In the genomic region with DNA sequence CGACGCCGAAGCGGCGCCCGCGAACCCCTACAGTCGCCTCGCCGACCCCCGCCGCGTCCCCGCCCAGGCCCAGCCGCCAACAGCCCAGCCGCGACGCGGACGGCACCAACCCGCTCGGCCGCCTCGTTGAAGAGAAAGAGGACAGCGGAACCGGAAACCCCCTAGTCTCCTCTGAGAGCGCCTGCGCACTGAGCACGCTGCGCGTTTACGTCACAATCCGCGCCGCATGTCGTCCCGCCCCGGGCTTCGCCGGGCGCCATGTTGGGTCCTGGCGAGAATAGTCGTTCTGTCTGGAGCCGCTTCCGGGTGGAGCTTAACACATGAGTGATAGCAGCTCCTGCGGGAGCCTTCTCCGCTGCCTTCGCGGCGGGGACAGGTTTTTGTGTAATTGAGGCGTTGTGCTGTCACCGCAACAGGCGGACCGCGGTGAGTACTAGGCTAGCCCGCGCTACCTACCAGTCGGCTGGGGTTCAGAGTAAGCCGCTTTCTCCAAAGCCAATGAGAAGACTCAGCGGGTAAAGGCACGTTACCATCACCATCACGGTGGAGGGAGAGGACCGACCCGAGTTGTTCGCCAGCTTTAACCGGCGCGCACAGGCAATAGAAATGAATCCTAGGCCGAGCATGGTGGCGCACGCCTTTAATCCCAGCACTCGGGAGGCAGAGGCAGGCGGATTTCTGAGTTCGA, we compare ENCODE assay signal across 8 mouse cellular contexts. TPM values are rescaled to one million over a fixed set of nuclear protein-coding genes. Genes with fewer than 3 reads are reported as not detected.
DNase-seq lines count a peak whose midpoint lies in the region; ATAC-seq and TF ChIP-seq lines count a peak whose summit lies in the region.

Gene Uba52 (minus strand): TSS at position 574 of the 688 bp plus-strand sequence.

- H3K27ac ChIP-seq in gastrocnemius, adult 2 months, result peak within 1 kb of the TSS; percentile 98
- peak within 1 kb of the TSS; percentile 95 for H3K27ac ChIP-seq in hindbrain, postnatal 0 days

- peak within 1 kb of the TSS; percentile 98 for H3K4me2 ChIP-seq in hindbrain, postnatal 0 days (ENCODE audit: low read depth, low read length)

- peaks cover 15% of the 10 kb centered on the region; the same call in 1 of the 2 replicates for H3K36me3 ChIP-seq in hindbrain, postnatal 0 days (ENCODE audit: insufficient read depth, low read length)
- H3K36me3 ChIP-seq in megakaryocyte, embryonic 14.5 days (replicated peaks; ENCODE audit: low read length), result peaks cover 56% of the 10 kb centered on the region

- peaks cover 12% of the 10 kb centered on the region; the same call in 1 of the 2 replicates for H3K4me1 ChIP-seq in hindbrain, postnatal 0 days (ENCODE audit: insufficient read depth, low read length)
- peaks cover 80% of the 10 kb centered on the region for H3K4me1 ChIP-seq in megakaryocyte, embryonic 14.5 days

- ATAC-seq in hindbrain, postnatal 0 days, result peak; percentile 89

- DNase-seq in WW6 (ENCODE audit: low read depth, low spot score), result peak; percentile 97
- DNase-seq in cerebellum, postnatal 4 days (ENCODE audit: low spot score in 2 of 2), result peak; percentile 98
- peak; percentile 98 for DNase-seq in gastrocnemius, adult 2 months
- peak; percentile 99 for DNase-seq in hindbrain, postnatal 0 days (ENCODE audit: low spot score)
- DNase-seq in left cerebral cortex, adult 8-10 months (ENCODE audit: low spot score in 2 of 2), result peak; percentile 93 to 96
- DNase-seq in right cerebral cortex, postnatal 10 days (ENCODE audit: low spot score in 2 of 2), result peak; percentile 98 to 99
- DNase-seq in urinary bladder, postnatal 25 days (ENCODE audit: low spot score), result peak; percentile 94

- no peak for TF ChIP-seq CTCF in gastrocnemius, adult 2 months (IDR thresholded peaks at IDR 0.05)
- no peak for TF ChIP-seq CTCF in hindbrain, postnatal 0 days (IDR thresholded peaks at IDR 0.05; ENCODE audit: low read depth)

- H3K27me3 ChIP-seq in hindbrain, postnatal 0 days (ENCODE audit: insufficient read depth, low read length), result no peaks in the 10 kb centered on the region
- no peaks in the 10 kb centered on the region for H3K27me3 ChIP-seq in megakaryocyte, embryonic 14.5 days (replicated peaks)

- H3K9me3 ChIP-seq in hindbrain, postnatal 0 days (ENCODE audit: low read length), result no peaks in the 10 kb centered on the region
- H3K9me3 ChIP-seq in megakaryocyte, embryonic 14.5 days, result no peaks in the 10 kb centered on the region

- peak within 1 kb of the TSS; percentile 74 for H3K4me3 ChIP-seq in gastrocnemius, adult 2 months
- H3K4me3 ChIP-seq in hindbrain, postnatal 0 days (ENCODE audit: low read length), result peak within 1 kb of the TSS; percentile 90
- H3K4me3 ChIP-seq in megakaryocyte, embryonic 14.5 days (replicated peaks), result peak within 1 kb of the TSS; percentile 97

- H3K9ac ChIP-seq in hindbrain, postnatal 0 days (replicated peaks; ENCODE audit: low read length), result peak within 1 kb of the TSS; percentile 76

- intact Hi-C loops in gastrocnemius, adult 2 months (cut with DNase I), result no loop called here

- 1% methylated on average over 74 of the region's 74 CpGs for WGBS in hindbrain, postnatal 0 days

RNA-seq across cellular contexts. Expression of gene Uba52, which starts in this region (rescaled TPM):
- 100 to 1,000 TPM; 777 to 924 TPM for total RNA-seq in gastrocnemius, adult 2 months (2021)
- 510 and 535 TPM in 2 replicates for total RNA-seq in hindbrain, postnatal 0 days (2014; rRNA removed)
- polyA plus RNA-seq in hindbrain, postnatal 0 days (2015; fragmentation: Nextera tagmentation; extraction: Ambion mirVana), result 717 and 784 TPM in 2 replicates
- total RNA-seq in left cerebral cortex, adult 8-10 months (2022), result 1,000 to 10,000 TPM in 1 of 4 experiments, 100 to 1,000 TPM in 3; 847 to 1,003 (median 930) TPM
- polyA plus RNA-seq in megakaryocyte, embryonic 14.5 days (2012; ENCODE audit: insufficient read depth, low replicate concordance), result 499 and 989 TPM in 2 replicates

Comparison
In these comparisons a context has a peak if more than half of its experiments do, and no peak if none do; other contexts are left out.
1. Peak in every context shown above with its lines: DNase-seq, ATAC-seq, H3K4me3 ChIP-seq and H3K27ac ChIP-seq.